In genomic region chr4:46846396-46846795, GRCm38 (mm10) we compare ENCODE assay signal across 28 mouse cellular contexts.
DNase-seq lines count a peak whose midpoint lies in the region; TF ChIP-seq lines count a peak whose summit lies in the region.
"Had no signal": no experiment of that assay in that cellular context is flagged by ENCODE, and none has a peak within 500 bp of the region (broad histone marks: within the 10 kb centered on the region; RNA-seq: fewer than 3 reads in every experiment).

No protein-coding gene starts in this region.

- intact Hi-C loops in left cerebral cortex, adult 2 months (cut with DNase I) = no loop called here
- intact Hi-C loops in left cerebral cortex, postnatal 25 days (cut with DNase I) = no loop called here
- intact Hi-C loops in left cerebral cortex, postnatal 10 days (cut with DNase I) = no loop called here

- peaks cover 19% of the 10 kb centered on the region for H3K4me1 ChIP-seq in cerebellum, adult 2 months (ENCODE audit: control insufficient read depth, insufficient read depth, low read length)
- H3K4me1 ChIP-seq in testis, adult 2 months (ENCODE audit: control insufficient read depth, insufficient read depth, low read length) = no peaks in the 10 kb centered on the region
- peaks cover 5% of the 10 kb centered on the region; the same call in 1 of the 2 replicates for H3K4me1 ChIP-seq in limb, embryonic 10.5 days
- H3K4me1 ChIP-seq: embryonic facial prominence, embryonic 12.5 days; liver, embryonic 15.5 days; lung, embryonic 15.5 days had no signal

- no peak for TF ChIP-seq POLR2A in cerebellum, adult 2 months (IDR thresholded peaks at IDR 0.05; ENCODE audit: borderline replicate concordance, insufficient read depth, low read length)
- TF ChIP-seq POLR2A in testis, adult 2 months (IDR thresholded peaks at IDR 0.05; ENCODE audit: control insufficient read depth, low read depth, low read length) = no peak

- no peak for DNase-seq in cerebellum, adult 2 months
- no peak for DNase-seq in cerebellum, postnatal 14 days
- DNase-seq in left cerebral cortex, adult 2 months (ENCODE audit: extremely low spot score in 1 of 2, low spot score in 2 of 2) = no peak
- DNase-seq in left cerebral cortex, postnatal 25 days (ENCODE audit: low spot score in 2 of 2) = no peak
- DNase-seq in testis, postnatal 14 days (ENCODE audit: low spot score) = no peak
- no peak for DNase-seq in left cerebral cortex, postnatal 10 days (ENCODE audit: extremely low spot score in 1 of 2, low spot score in 2 of 2)
- DNase-seq in limb, embryonic 10.5 days (ENCODE audit: low spot score) = no peak
- DNase-seq: adrenal gland, adult 2 months; adrenal gland, postnatal 36 days; cerebellum, adult 9-10 months; embryo, embryonic 11 days; gastrocnemius, adult 2 months; gastrocnemius, postnatal 36 days; heart, adult 18-20 months; heart, postnatal 36 days; kidney, postnatal 25 days; lung, postnatal 36 days; retina, postnatal 1 day; right cerebral cortex, postnatal 14 days; thymus, adult 2 months; thymus, postnatal 36 days had no signal

- peak; percentile 25; the same call in 1 of the 2 replicates for TF ChIP-seq CTCF in cerebellum, adult 2 months (IDR thresholded peaks at IDR 0.05; ENCODE audit: borderline replicate concordance, insufficient read depth, low read depth, low read length)
- peak; percentile 15 for TF ChIP-seq CTCF in left cerebral cortex, adult 2 months (IDR thresholded peaks at IDR 0.05)
- peak; percentile 64; the same call in 1 of the 2 replicates for TF ChIP-seq CTCF in testis, adult 2 months (IDR thresholded peaks at IDR 0.05; ENCODE audit: control insufficient read depth, insufficient read depth, insufficient replicate concordance, low read depth, low read length)

- no peaks in the 10 kb centered on the region for H3K27me3 ChIP-seq in cerebellum, adult 2 months (ENCODE audit: control insufficient read depth, insufficient read depth, low read length)
- H3K27me3 ChIP-seq in testis, adult 2 months (ENCODE audit: control insufficient read depth, insufficient read depth, low read length) = no peaks in the 10 kb centered on the region
- no peaks in the 10 kb centered on the region for H3K27me3 ChIP-seq in limb, embryonic 10.5 days (ENCODE audit: low read depth, poor library complexity, severe bottlenecking)
- H3K27me3 ChIP-seq: embryonic facial prominence, embryonic 12.5 days; hindbrain, embryonic 13.5 days; limb, embryonic 12.5 days; lung, embryonic 15.5 days; neural tube, embryonic 13.5 days had no signal

- H3K27ac ChIP-seq in cerebellum, adult 2 months (ENCODE audit: insufficient read depth, low read length) = no peak overlapping the region
- H3K27ac ChIP-seq in left cerebral cortex, adult 2 months = no peak overlapping the region
- no peak overlapping the region for H3K27ac ChIP-seq in testis, adult 2 months (ENCODE audit: control insufficient read depth, insufficient read depth, low read depth, low read length)
- no peak overlapping the region for H3K27ac ChIP-seq in limb, embryonic 10.5 days
- H3K27ac ChIP-seq: embryonic facial prominence, embryonic 12.5 days; gastrocnemius, adult 2 months; hindbrain, embryonic 13.5 days; limb, embryonic 12.5 days; liver, embryonic 15.5 days; lung, embryonic 15.5 days; neural tube, embryonic 13.5 days had no signal

- no peaks in the 10 kb centered on the region for H3K36me3 ChIP-seq in testis, adult 2 months (ENCODE audit: control insufficient read depth, insufficient read depth, low read length)
- H3K36me3 ChIP-seq in limb, embryonic 10.5 days = no peaks in the 10 kb centered on the region
- H3K36me3 ChIP-seq: embryonic facial prominence, embryonic 12.5 days; hindbrain, embryonic 13.5 days; limb, embryonic 12.5 days; liver, embryonic 15.5 days; lung, embryonic 15.5 days; neural tube, embryonic 13.5 days had no signal

- H3K9me3 ChIP-seq in limb, embryonic 10.5 days (replicated peaks) = no peaks in the 10 kb centered on the region
- H3K9me3 ChIP-seq: embryonic facial prominence, embryonic 12.5 days; lung, embryonic 15.5 days; neural tube, embryonic 13.5 days had no signal

- WGBS in cerebellum, adult 2 months = 96% methylated on average over 10 of the region's 10 CpGs
- WGBS in limb, embryonic 10.5 days = 95% methylated on average over 10 of the region's 10 CpGs

- no peak overlapping the region for H3K4me3 ChIP-seq in cerebellum, adult 2 months (replicated peaks; ENCODE audit: insufficient read depth, low read depth, low read length)
- no peak overlapping the region for H3K4me3 ChIP-seq in left cerebral cortex, adult 2 months
- peak overlapping the region; percentile 47 for H3K4me3 ChIP-seq in testis, adult 2 months (ENCODE audit: control insufficient read depth, low read depth, low read length)
- H3K4me3 ChIP-seq in limb, embryonic 10.5 days = no peak overlapping the region
- H3K4me3 ChIP-seq: embryonic facial prominence, embryonic 12.5 days; gastrocnemius, adult 2 months; hindbrain, embryonic 13.5 days; limb, embryonic 12.5 days; liver, embryonic 15.5 days; lung, embryonic 15.5 days; neural tube, embryonic 13.5 days had no signal
